Mouse (Mus musculus) right cerebral cortex, adult 2 months (tissue): ENCODE results near the gene Sh3bgr.

Source experiments
- DNase-seq, 2 experiments: peaks; one replicate each; pipeline ENCODE4 v3.0.0; 2021 to 2022; ENCODE audit warnings: low spot score in 2 of 2

Sh3bgr gene

DNA sequence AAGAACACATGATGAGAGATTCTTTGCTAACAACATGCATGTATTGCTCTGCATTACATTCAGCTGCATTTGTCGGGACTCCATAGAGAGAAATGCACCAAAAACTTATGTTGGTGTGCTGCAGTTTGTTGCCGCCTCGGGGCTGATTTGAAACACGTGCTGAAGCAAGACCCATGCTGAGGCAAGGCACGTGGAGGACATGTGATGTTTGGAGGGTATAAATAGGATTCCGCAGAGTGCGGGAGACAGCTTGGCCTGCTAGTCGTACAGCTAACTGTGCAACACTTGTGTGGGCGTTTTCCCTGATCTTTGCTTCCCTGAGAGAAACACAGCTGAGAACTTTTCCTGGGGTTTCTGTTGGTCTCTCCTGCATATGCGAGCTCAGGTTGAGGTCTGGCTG is 9.5 kb downstream of the Sh3bgr start:
- no peak for DNase-seq

DNA sequence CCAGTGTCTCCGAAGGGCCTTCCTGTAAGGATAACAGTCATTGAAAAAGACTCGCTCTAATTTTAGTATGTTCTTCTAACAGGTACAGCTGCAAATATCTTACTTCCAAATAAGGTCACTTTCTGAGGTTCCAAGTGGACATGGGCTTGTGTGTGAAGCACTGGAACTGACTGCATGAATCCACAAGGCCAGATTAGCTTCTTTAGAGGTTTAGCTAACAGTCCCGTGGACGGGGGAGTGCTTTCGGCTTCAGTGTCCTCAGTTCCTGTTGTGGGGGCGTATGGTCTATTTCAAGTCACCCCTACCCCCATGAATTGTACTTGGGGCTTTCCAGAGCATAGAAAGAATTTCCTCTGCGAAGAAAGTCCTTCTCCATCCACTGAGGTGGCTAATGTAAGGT is 10.6 kb downstream of the Sh3bgr start:
- DNase-seq = no peak

DNA sequence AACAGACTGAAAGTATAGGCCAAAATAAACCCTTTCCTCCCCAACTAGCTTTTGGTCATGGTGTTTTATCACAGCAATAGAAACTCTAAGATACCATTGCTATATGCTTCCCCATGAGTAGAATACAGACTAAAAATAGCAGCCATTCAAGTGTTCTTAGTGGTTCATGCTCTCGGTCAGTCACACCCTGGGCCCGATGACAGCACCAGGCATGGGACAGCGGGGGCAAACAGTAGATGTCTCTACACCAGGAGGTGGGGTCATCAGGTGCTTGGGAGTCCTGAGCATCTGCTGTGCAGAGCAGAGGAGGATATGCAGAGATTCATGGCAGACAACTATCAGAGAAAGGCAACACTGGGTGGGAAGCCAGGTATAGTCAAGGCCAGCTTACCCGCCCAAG is 12.8 kb downstream of the Sh3bgr start:
- no peak for DNase-seq

- no peak for DNase-seq
Observed at GRCm38 (mm10) chr16:96221491-96221890, 21.2 kb downstream of the Sh3bgr start.

GRCm38 (mm10) chr16:96221959-96222358 is 21.7 kb downstream of the Sh3bgr start:
- no peak for DNase-seq

DNA sequence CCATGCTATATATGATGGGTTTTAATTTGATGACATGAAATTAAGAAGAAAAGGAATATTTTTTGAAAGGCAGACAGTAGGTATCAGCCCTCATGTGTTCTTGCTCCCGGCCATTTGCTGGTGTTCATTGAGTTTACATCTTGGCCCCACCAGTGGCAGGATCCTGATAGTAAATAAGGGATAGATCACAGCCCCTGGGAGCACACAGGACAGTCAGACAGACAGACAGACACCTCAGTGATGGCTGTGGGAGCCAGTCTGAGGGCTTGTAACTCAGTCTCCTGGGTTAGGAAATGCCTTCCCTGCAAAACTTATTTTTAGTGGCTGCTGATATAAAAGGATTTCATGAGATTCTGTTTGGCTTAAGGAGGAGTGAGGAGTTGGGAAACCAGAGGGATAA is 22.2 kb downstream of the Sh3bgr start:
- no peak for DNase-seq

- DNase-seq = no peak
Observed at GRCm38 (mm10) chr16:96228438-96228837, 28.2 kb downstream of the Sh3bgr start.

GRCm38 (mm10) chr16:96229044-96229555 is 28.9 kb downstream of the Sh3bgr start:
- DNase-seq = peak; percentile 15

GRCm38 (mm10) chr16:96230411-96230810 is 30.2 kb downstream of the Sh3bgr start:
- DNase-seq = peak; percentile 74 to 77

DNA sequence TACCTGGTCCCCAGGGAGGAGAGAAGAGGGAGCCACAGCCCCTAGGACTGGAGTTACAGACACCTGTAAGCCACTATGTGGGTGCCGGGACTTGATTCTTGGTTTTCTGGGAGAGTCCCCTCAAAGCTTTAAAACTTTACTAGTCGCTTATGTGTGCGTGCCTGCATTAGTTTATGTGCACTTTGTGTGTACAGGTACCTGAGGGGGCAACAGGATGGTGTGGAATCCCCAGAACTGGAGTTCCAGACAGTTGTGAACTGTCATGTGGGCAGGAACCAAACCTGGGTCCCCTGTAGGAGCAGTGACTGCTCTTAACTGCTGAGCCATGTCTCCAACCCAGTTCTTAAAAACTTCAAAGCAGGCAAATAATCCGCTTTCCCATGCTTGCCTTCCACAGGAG is 31.0 kb downstream of the Sh3bgr start:
- DNase-seq = no peak

DNA sequence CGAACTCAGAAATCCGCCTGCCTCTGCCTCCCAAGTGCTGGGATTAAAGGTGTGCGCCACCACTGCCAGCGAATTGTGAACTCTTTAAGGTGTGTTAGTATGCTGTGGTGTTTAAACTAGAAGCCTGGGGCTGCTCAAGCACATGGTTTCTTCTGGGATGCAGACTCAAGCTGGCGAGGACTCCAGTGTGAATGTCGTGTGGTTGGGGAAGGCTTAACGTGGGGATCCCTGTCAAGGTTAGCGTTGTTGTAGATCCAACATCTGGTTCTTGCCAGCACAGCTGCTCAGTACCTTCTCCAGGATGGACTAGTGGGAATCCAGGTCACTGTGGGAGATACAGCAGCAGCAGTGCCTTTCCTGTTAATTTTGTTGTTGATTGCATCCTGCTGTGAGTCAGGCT is 31.7 kb downstream of the Sh3bgr start:
- DNase-seq = no peak

DNA sequence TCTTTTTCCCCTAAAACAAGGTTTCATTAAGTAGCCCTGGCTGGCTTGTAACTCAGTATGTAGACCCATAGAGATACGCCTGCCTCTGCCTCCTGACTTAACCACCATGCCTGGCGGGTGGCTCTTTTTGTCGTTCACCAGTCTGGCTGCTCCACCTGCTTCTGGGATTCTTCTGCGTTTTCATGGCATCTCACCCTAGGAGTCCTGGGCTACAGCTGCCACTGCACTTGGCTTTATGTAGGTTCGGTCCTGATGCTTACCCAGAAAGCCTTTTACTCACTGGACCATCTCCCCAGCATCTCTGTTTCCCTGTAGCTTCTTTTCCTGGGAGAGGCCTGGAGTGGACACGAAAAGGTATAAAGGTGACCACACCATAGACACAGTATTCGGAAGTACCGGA is 33.7 kb downstream of the Sh3bgr start:
- DNase-seq = no peak

DNA sequence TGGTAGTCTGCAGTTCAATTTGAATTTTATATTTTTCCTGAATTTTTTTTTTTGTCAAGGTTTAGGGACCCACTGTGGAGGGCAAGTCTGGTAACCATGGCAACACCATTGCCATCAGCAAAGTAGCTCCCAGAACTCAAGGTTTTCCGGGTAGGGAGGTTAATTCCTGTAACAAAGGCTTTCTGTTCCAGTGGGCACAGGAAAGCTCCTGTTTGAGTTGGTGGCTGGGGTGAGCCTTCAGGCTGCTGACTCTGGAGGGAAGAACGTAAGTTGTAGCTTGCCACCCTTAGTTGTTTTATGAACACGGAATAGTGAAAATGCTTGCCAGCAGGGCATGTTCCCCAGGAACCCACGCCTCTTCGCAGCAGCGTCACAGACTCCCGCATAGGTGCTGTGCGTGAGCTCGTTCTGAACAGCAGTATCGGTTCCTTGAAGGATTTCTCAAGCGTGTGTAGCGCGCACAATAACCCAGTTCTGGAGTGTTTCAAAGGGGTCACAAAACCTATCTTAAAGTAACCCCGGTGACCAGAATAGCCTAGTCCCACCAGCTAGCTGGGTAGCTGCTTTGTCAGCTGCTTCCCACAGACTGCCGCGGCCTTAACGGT is 35.2 kb downstream of the Sh3bgr start, which contains the start of gene B3galt5:
B3galt5 (plus strand) TSS at position 436 of the 605 bp plus-strand sequence.
- peak in 1 of 2 experiments; percentile 29 for DNase-seq

- DNase-seq = no peak
Observed at GRCm38 (mm10) chr16:96244496-96244895, 44.2 kb downstream of the Sh3bgr start.

- DNase-seq = peak in 1 of 2 experiments; percentile 25
Observed at GRCm38 (mm10) chr16:96249635-96250034, 49.4 kb downstream of the Sh3bgr start.

DNA sequence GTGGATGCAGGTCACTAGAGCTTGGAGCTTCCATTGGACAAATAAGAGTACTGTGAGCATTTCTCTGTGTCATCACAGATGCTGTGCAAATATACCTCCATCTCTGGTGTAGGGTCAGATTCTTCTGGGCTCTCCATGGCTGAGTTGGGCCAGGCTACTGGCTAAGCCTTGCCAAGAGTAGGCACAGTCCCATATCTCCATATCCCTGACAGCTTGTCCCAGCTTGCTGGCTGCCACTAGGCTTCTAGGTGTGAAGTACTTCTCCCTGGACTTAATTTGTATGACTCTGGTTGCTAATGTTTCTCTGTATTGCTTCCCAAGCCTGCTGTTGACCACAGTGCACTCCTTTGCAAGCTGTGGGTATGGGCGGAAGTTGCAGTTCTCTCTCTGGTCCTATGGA is 51.9 kb downstream of the Sh3bgr start:
- DNase-seq = no peak

DNA sequence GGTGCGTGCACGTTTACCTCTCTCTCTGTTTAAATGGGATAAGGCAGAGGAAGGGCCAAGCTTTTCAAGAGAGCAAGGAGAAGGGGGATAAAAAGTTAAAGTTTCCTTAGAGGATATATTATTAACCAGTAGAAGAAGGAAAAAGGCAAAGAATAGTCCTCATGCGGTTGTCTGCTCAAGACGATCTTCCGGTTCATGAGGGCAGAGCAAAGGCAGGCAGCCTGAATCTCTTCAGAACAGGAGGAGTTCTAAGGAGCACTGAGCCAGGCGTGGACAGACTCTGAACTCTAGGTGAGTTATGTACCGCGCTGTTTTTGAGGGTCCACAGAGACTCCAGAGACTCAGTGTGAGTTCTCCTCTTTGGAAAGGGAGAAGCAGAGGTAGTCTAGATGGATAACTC is 58.2 kb downstream of the Sh3bgr start:
- no peak for DNase-seq

DNA sequence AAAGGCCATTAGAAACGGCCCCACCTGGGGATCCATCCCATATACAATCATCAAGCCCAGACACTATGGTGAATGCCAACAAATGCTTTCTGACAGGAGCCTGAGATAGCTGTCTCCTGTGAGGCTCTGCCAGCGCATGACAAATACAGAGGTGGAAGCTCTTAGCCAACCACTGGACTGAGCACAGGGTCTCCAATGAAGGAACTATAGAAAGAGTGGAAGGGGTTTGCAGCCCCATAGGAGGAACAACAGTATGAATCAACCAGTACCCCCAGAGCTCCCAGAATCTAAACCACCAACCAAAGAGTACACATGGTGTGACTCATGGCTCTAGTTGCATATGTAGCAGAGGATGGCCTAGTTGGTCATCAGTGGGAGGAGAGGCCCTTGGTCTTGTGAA is 71.5 kb downstream of the Sh3bgr start:
- DNase-seq = no peak

- no peak for DNase-seq
Observed at GRCm38 (mm10) chr16:96272929-96273619, 72.8 kb downstream of the Sh3bgr start.

GRCm38 (mm10) chr16:96276596-96276995 is 76.3 kb downstream of the Sh3bgr start:
- no peak for DNase-seq
